Mouse (Mus musculus): Measurements from ENCODE around the gene Sbf1.
A peak's percentile ranks its signal among the peaks of the same experiment; 100 is the strongest.

The Sbf1 gene

DNA sequence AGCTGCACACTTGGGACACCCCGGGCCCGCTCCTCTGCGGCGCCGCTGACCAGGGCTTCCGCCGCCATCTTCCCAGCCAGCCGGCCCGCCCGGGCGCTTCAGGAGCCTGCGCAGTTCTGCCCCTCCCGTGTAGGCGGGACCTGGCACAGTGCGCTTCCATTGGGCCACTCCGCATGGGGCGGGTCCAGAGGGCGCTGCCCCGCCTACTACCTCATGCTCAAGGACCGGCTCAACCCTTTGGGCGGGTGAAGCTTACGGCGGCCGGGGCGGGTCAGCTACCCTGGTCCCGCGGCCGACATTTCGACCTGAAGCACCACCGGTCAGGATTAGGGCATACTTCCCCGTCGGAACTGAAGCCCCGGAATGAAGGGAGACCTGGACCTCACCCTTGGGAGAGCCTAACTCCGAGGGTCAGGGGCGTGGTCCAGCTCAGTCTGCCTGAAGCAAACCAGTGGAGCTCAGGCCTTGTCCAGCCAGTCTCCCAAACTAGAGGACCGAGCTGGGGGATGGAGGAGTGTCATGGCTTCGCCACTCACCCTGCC lies at the start of gene Sbf1:
Gene Sbf1, minus strand, starts transcription at position 122 of the 542 bp plus-strand sequence.
- peak; percentile 86 to 92 for DNase-seq (ENCODE audit: low spot score in 2 of 2)

DNA sequence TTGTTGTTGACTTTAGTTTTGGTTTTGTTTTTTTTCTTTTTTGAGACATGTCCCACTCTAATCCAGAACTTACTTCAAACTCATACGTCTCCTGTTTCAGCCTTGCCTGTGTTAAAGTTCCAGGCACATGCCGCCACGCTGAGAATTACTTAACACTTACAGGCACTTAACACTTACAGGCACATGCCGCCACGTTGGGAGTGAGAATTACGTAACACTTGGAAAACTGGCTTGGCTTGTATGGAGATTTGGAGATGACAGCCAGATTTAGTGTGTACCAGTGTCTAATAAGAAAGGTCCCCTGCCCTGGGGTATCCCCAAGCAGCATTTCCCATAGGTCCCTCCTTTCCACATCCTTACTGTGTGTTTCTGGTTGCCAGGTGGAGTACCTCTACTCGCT lies 47.9 kb upstream of the Sbf1 start:
- no peak for DNase-seq (ENCODE audit: low spot score in 2 of 2)

DNA sequence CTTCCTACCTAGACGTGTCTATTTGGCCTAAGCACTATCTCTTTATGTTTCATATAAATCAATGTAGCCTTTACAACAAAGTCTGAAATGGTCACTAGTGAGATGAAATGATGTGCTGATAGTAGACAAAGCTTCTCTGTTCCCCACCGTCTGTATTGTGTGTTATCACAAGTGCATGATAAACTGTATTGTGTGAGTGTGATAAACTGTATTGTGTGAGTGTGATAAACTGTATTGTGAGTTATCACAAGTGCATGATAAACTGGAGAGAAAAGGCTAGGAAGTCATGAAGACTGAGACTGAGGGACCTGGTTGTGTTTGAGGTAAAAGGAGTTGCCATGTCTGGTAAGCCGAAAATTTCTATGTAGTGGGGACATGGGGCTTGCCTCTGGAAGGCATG lies 43.7 kb upstream of the Sbf1 start:
- no peak for DNase-seq (ENCODE audit: low spot score in 2 of 2)

GRCm38 (mm10) chr15:89356372-89356771 lies 41.3 kb upstream of the Sbf1 start:
- no peak for DNase-seq (ENCODE audit: low spot score in 2 of 2)

DNA sequence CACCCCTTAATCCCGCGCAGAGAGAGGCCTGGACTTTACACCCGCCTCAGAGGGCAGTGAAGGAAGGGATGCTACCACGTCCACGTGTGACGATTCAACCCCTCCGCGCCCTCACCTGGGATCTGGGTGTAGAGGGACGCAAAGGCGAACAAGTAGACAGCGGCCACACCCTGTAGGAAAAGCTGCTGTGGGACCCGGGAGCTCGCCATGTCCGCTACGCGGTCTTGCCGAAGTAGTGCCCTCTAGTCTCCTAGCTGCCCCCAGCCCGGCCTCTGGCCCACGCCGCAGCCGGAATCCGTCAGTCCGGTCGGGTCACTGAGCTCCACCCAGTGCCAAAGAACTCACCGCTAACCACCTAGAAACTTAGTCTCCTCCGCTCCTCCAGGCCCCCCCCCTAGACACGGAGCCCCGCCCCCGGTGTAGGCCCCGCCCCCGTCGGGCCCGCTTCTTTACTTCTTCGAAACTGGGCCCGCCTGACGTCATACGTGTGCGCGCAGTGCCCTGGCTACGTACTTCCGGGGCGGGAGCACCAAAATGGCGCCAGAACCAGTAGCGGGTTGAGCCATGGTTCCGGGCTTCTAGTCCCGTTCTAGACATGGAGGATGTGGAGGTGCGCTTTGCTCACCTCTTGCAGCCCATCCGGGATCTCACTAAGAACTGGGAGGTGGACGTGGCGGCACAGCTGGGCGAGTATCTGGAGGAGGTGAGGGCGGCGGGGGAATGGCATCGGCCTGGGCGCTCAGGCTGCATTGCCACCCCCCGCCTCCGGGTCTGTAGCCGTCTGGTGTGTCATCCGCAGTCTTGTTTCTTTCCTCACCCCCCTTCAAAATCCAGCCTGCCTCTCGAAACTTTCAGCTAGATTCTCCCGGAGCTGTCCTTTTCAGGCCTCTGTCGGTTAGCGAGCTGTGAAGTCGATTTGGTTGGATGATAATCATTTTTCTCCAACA lies 40.4 kb upstream of the Sbf1 start, which contains the start of the genes Lmf2 and Ncaph2:
Gene Lmf2, minus strand, starts transcription at position 419 of the 947 bp plus-strand sequence.
Gene Ncaph2, plus strand, starts transcription at position 479 of the 947 bp plus-strand sequence.
- peak; percentile 86 to 90 for DNase-seq (ENCODE audit: low spot score in 2 of 2)

DNA sequence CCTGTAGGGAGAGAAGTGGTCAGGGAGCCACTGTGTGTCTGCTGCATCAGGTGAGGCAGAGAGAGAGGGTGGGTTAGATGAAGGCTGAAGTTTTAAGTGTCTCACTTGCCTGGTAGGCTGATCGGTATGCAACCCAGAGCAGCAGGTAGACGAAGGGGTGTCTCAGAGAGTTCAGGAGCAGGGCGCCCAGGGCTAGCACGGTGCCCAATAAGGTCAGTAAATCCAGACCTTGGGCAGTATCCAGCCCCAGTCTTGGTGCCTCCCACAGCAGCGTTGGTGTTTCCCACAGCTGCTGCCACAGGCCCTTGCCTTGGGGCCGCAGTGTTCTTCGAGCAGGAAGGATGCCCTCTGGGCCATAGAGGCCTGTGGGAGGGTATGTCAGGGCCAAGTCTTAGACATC lies 39.3 kb upstream of the Sbf1 start:
- DNase-seq (ENCODE audit: low spot score in 2 of 2): no peak

- no peak for DNase-seq (ENCODE audit: low spot score in 2 of 2)
These were observed 38.7 kb upstream of the Sbf1 start for GRCm38 (mm10) chr15:89353837-89354236.

GRCm38 (mm10) chr15:89352795-89353194 lies 37.7 kb upstream of the Sbf1 start:
- no peak for DNase-seq (ENCODE audit: low spot score in 2 of 2)

DNA sequence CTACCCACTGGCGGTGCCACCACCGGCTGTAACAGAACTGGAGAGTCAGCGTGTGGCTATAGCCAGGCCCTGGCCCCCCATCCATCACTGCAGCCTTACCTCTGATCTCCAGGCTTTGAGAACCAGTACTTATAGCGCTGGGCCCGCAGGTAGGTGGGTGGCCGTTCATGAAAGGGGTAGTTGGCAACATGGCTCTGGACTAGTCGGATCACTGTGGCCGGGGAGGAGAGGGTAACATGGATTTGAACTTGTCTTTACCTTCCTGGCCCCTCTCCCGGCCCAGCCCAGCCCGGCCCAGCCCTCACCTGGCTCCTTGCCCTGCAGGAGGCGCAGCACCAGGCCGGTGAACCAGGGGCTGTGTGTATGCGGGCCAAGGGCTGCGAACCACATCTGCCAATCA lies 36.9 kb upstream of the Sbf1 start:
- DNase-seq (ENCODE audit: low spot score in 2 of 2): no peak

- DNase-seq (ENCODE audit: low spot score in 2 of 2): no peak
These were observed 36.2 kb upstream of the Sbf1 start for GRCm38 (mm10) chr15:89351302-89351701.

GRCm38 (mm10) chr15:89350447-89350846 lies 35.3 kb upstream of the Sbf1 start:
- DNase-seq (ENCODE audit: low spot score in 2 of 2): no peak

- DNase-seq (ENCODE audit: low spot score in 2 of 2): no peak
These were observed 28.2 kb upstream of the Sbf1 start for GRCm38 (mm10) chr15:89343325-89343724.

DNA sequence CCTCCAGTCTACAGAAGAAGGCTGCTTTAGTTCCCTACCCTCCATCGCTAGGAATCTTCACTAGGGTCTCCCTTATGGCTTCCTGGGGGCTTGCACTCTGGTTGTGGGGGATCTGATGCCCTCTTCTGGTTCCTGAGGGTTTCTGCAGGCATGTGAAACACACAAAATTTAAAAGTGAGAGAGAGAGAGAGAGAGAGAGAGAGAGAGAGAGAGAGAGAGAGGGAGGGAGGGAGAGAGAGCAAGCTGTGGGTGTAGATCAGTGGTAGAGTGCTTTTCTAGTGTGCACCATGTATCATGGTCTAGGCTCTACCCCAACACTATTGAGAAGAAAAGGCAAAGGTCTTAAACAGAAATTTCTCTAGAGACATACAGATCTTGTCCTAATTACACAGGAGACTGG lies 26.6 kb upstream of the Sbf1 start:
- no peak for DNase-seq (ENCODE audit: low spot score in 2 of 2)

- DNase-seq (ENCODE audit: low spot score in 2 of 2): no peak
These were observed 25.0 kb upstream of the Sbf1 start for GRCm38 (mm10) chr15:89340136-89340535.

GRCm38 (mm10) chr15:89339696-89340095 lies 24.6 kb upstream of the Sbf1 start:
- DNase-seq (ENCODE audit: low spot score in 2 of 2): no peak

GRCm38 (mm10) chr15:89336422-89336821 lies 21.3 kb upstream of the Sbf1 start:
- no peak for DNase-seq (ENCODE audit: low spot score in 2 of 2)

- no peak for DNase-seq (ENCODE audit: low spot score in 2 of 2)
These were observed 19.8 kb upstream of the Sbf1 start for GRCm38 (mm10) chr15:89334774-89335537.

DNA sequence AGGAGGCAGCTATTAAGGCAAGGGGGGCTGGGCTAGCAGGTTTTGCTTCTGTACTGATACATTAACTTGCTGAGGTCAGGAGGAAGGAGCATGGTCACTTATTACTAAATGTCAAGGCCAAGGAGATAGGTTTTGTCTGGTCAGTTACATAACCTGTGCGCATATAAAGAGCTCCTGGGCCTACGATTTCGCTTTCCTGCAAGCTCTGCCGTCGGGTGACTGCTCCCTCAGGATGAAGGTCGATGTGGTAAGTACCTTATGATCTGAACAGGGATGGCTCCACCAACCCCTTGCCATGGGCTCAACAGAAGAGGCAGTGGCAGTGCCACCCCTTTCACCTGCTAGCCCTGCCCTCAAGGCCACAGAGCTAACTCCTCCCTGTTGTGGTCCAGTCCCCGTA lies 19.2 kb upstream of the Sbf1 start, which contains the start of gene Miox:
Gene Miox, plus strand, starts transcription at position 128 of the 400 bp plus-strand sequence.
- no peak for DNase-seq (ENCODE audit: low spot score in 2 of 2)

DNA sequence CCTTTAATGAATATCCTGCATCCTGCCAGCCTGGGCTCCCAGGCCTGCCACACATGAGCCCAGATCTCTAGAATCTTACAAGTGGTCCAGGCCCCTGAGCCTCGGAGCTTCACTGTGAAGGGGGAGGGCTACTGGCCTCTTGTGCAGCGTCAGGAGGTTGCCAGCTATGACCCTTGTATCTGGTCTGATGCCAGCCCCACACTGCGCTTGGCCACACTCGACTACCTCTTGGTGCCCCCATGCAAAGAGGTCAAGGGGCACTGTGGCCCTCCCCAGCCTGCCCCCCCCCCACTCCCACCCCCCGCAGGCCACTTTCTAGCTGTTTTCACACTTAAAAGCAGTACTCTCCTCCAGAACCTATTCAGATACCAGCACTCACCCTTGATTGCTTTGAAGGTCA lies 11.3 kb upstream of the Sbf1 start:
- no peak for DNase-seq (ENCODE audit: low spot score in 2 of 2)

DNA sequence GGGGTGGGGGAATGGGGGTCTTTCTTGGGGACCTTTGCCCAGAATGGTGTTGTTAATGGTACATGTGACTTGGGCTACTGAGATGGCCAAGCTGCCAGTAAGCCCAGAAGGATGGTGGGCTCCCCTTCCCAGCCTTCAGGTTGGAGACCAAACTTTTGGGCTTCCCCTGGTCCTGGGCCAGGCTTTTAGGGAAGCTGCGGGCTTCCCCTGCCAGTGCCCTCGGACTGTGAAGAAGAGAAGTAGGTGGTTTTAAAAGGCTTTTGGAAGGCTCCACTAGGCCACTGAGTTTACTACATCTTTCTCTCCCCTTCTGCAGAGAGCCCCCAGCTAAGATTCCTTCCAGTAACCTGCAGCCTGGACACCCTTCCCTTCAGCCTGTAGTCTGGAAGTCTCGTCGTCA lies 8.5 kb upstream of the Sbf1 start:
- DNase-seq (ENCODE audit: low spot score in 2 of 2): no peak

DNA sequence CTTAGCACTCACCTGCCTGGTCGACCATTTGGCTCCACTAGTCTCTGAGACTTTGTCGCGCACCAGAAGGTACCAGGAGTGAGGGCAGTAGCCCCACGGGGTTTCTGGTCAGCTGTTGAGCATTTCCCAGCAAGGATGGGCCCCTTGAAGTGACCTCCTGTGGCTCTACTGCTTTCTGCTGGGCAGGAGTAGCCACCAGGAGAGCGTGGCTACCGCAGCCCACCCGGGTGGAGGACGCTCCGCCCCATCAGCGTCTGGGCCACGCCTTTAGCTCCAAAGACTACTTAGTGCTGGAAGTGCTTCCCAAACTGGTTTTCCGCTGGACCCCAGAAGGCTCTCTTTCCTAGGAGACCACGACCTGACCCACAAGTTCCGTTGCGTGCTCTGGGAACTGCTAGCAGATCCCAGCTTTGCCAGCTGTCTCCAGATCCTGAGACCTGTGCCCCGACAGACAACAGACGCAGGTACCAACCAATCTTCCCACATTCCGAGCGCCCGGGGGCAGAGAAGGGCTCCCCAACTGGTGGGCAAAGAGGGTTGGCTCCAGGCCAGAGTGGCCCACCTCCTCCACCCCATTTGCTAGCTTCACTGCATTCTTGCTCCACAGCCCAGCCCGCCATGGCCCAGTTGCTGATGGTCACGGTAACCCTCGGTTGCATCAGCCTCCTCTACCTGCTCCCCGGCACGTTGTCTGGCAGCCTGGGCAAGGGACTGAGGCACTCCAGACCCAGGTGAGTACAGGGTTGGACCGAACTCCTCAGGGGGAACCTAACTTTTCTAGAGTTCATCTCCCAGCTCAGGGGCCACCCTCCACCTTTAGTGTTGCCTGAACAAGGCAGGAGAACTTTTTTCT lies 7.8 kb upstream of the Sbf1 start, which contains the start of gene Adm2:
Gene Adm2, plus strand, starts transcription at position 51 of the 853 bp plus-strand sequence.
- DNase-seq (ENCODE audit: low spot score in 2 of 2): no peak

Measured in frontal cortex, postnatal 25 days (tissue).